Mouse (Mus musculus) retina, embryonic 14.5 days (tissue): ENCODE results near the gene Vcam1.

Experiments used
- DNase-seq: peaks from one replicate; pipeline ENCODE4 v3.0.0-alpha.2; 2015; ENCODE audit warnings: low spot score

The Vcam1 gene

DNA sequence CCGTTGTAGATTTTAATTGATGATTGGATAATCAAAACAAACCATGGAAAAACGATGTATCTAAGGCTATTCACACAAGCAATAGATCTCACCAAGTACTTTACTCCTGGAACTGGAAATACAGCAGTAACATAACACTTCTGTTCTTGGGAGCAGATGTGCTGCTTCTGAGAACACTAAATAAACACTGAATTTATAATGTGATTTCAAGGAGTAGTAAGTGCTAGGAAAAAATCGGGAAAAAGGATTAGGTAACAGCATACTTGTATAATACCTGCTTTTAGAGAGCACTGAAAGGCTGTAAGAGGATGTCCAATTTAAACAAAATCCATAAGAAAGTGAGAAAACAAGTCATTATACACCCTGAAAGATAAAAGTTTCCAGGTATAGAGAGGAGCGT, 43.5 kb downstream of the Vcam1 start:
- DNase-seq: no peak

- DNase-seq: no peak
Measured at GRCm38 (mm10) chr3:116080939-116081676, 48.4 kb downstream of the Vcam1 start.

- DNase-seq: no peak
Measured at GRCm38 (mm10) chr3:116080166-116080788, 49.2 kb downstream of the Vcam1 start.

DNA sequence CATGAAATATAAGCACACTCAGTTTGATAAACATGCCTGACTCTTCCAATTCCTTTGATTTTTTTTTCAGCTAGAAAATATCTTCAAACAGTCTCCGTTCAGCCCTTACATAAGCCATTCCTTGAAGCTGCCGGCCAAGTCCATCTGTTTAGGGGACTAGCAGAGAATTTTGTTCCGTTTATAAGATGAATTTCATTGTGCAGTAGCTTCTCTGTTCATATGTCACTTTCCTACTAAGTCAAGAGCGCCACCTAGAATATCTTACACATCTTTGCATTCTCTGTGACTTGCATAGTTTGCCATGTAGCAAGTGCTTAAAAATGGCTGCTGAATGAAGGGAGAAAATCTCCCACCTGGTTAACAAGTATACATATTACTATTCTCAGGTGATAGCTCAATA, 51.0 kb downstream of the Vcam1 start:
- peak; percentile 25 for DNase-seq

DNA sequence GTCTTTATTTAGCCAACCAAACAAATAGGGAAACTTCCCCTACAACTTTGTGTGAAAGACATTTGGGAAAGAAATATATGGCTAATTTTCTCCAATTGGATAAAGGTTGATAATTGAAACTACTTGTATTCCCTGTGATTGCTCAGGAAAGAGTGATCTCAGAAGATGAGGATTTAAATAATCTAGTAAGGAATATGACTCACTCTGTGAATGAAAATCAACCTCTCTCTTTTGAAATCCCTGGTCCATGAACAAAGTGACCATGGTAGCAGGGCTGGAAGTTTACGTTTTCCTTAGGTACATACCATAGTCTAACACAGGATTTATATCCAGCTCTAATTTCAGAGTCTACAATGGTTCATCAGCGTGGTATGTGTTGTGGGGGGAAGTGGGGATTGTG, 52.7 kb downstream of the Vcam1 start:
- DNase-seq: no peak

- DNase-seq: no peak
Measured at GRCm38 (mm10) chr3:116072584-116072983, 56.9 kb downstream of the Vcam1 start.

- DNase-seq: no peak
Measured at GRCm38 (mm10) chr3:116062141-116062540, 67.3 kb downstream of the Vcam1 start.

DNA sequence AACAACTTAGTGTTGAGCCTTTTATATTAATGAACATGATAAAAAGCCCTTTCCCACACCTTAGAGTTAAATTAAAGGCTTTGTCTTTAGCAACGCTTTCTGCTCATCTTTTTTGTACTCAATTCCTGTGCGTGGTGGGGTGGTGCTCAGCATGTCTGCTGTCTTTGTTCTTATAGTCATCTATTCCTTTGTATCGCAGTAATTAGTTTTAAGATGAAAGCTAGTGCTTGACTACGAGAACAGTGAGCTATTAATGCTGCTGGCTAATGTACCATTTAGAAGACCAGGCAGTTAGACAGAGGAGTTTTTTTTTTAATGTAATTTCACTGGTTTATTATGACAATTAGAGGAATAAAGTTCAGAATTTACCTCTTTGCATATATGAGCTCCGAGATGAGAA, 69.2 kb downstream of the Vcam1 start:
- no peak for DNase-seq
